Mouse (Mus musculus) liver, embryonic 11.5 days (tissue): ENCODE data around the gene Tex47. TPM values are rescaled to one million over a fixed set of nuclear protein-coding genes. Genes with fewer than 3 reads are reported as not detected.

Experiments used
- polyA plus RNA-seq: library from polyadenylated mRNA; unstranded; fragments of >200 nt; fragmentation: Nextera tagmentation; extraction: Ambion mirVana; gene quantifications from 2 replicates; pipeline ENCODE4 v1.2.1, GENCODE M21; 2014

The Tex47 gene
- polyA plus RNA-seq, 1 experiment from 2014 or later: not detected

Other genes with a start within 250 kb of the Tex47 start
- gene Zfp804b, start 40.6 kb downstream of the Tex47 start, polyA plus RNA-seq: 0.05 TPM in 1 of 2 replicates, not detected in the other